Mouse (Mus musculus) fat pad, adult 2 months (tissue): ENCODE measurements around the gene Psmd14.

Experiments
- DNase-seq: peaks from one replicate; pipeline ENCODE4 v3.0.0-alpha.2; 2011; ENCODE audit warnings: low read depth, low spot score; ENCODE audit errors: extremely low read depth

Gene Psmd14

GRCm38 (mm10) chr2:61711108-61712040, at the start of gene Psmd14:
Gene Psmd14 (plus strand): TSS chr2:61711694.
- no peak for DNase-seq

GRCm38 (mm10) chr2:61662833-61663232, 48.7 kb upstream of the Psmd14 start:
- DNase-seq: no peak

GRCm38 (mm10) chr2:61663573-61664241, 47.8 kb upstream of the Psmd14 start:
- no peak for DNase-seq

- no peak for DNase-seq
Measured at GRCm38 (mm10) chr2:61667420-61667819, 44.1 kb upstream of the Psmd14 start.

- DNase-seq: no peak
Measured at GRCm38 (mm10) chr2:61668260-61668659, 43.2 kb upstream of the Psmd14 start.

- no peak for DNase-seq
Measured at GRCm38 (mm10) chr2:61674555-61674954, 36.9 kb upstream of the Psmd14 start.

GRCm38 (mm10) chr2:61681572-61681971, 29.9 kb upstream of the Psmd14 start:
- DNase-seq: no peak

- no peak for DNase-seq
Measured at GRCm38 (mm10) chr2:61686533-61686932, 25.0 kb upstream of the Psmd14 start.

- DNase-seq: no peak
Measured at GRCm38 (mm10) chr2:61689086-61689485, 22.4 kb upstream of the Psmd14 start.

- no peak for DNase-seq
Measured at GRCm38 (mm10) chr2:61709570-61709969, 1.9 kb upstream of the Psmd14 start.

- DNase-seq: no peak
Measured at GRCm38 (mm10) chr2:61712526-61712925, 1.0 kb downstream of the Psmd14 start.

GRCm38 (mm10) chr2:61722401-61722982, 11.0 kb downstream of the Psmd14 start:
- no peak for DNase-seq

- DNase-seq: no peak
Measured at GRCm38 (mm10) chr2:61732802-61733486, 21.4 kb downstream of the Psmd14 start.

- no peak for DNase-seq
Measured at GRCm38 (mm10) chr2:61734175-61734574, 22.7 kb downstream of the Psmd14 start.

- DNase-seq: no peak
Measured at GRCm38 (mm10) chr2:61746051-61746450, 34.6 kb downstream of the Psmd14 start.

GRCm38 (mm10) chr2:61746580-61746979, 35.1 kb downstream of the Psmd14 start:
- DNase-seq: no peak

GRCm38 (mm10) chr2:61747411-61747810, 35.9 kb downstream of the Psmd14 start:
- no peak for DNase-seq

GRCm38 (mm10) chr2:61750702-61751101, 39.2 kb downstream of the Psmd14 start:
- no peak for DNase-seq

GRCm38 (mm10) chr2:61751286-61751685, 39.8 kb downstream of the Psmd14 start:
- no peak for DNase-seq

- no peak for DNase-seq
Measured at GRCm38 (mm10) chr2:61752362-61752761, 40.9 kb downstream of the Psmd14 start.

GRCm38 (mm10) chr2:61754989-61755388, 43.5 kb downstream of the Psmd14 start:
- no peak for DNase-seq
